Mouse (Mus musculus) erythroblast, embryonic 14.5 days (primary cell): ENCODE measurements at regions not wholly inside any gene's neighbourhood (a gene's known extent, or its start where the extent isn't known, plus 50 kb on each side); places are given as distances from the start of the nearest gene placed in this dataset.

Source experiments
- GATA1 ChIP-seq: IDR thresholded peaks from 2 replicates; pipeline ENCODE4 v1.6.1; 2012; ENCODE audit warnings: low read length, inconsistent platforms, mixed read lengths
- TAL1 ChIP-seq: IDR thresholded peaks from 3 replicates; pipeline ENCODE4 v1.6.1; 2012; ENCODE audit warnings: low read length, inconsistent platforms, mixed read lengths

DNA sequence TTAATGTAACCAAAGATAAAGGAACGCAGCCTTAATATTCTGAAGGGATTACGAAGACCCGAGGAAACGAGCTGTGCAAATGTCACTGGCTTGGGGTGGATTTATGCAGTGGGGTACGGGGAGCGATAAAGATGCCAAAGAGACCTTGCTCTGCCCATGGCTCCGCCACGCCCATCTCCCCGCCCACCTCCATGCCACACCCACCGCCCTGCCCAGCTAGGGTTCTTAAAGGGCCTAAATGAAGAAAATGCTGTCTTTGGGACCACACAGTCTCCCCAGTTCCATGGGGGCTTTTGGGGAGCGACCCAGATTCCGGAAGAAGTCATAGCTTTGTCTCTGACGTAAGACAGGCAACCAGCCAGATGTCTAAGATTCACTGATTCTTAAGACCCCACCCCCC is 68.2 kb upstream of the Gm11733 start:
- no peak for TF ChIP-seq TAL1
- TF ChIP-seq GATA1: no peak
